Mouse (Mus musculus): ENCODE results near the gene Rusc2.
A peak's percentile ranks its signal among the peaks of the same experiment; 100 is the strongest.

Rusc2 gene

GRCm38 (mm10) chr4:43386932-43387331 is 5.2 kb downstream of the Rusc2 start:
- no peak for DNase-seq

DNA sequence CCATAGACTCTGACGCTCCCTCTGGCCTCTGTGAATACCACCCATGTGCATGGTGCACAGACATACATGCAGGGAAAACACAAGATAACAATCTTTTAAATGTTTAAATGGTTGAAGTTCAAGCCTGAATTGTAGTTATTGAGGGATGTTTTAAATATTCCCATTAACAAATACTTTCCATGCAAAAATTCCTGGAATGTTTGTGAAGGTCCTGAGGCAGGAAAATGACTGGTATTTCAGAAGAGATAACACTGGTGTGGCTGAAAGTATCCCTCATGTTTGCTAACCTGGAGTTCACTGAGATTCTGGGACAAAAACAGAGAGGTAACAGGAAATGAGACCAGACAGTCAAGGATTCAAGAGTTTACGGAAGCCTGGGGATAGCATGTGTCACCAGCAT is 7.6 kb downstream of the Rusc2 start:
- DNase-seq, result no peak

DNA sequence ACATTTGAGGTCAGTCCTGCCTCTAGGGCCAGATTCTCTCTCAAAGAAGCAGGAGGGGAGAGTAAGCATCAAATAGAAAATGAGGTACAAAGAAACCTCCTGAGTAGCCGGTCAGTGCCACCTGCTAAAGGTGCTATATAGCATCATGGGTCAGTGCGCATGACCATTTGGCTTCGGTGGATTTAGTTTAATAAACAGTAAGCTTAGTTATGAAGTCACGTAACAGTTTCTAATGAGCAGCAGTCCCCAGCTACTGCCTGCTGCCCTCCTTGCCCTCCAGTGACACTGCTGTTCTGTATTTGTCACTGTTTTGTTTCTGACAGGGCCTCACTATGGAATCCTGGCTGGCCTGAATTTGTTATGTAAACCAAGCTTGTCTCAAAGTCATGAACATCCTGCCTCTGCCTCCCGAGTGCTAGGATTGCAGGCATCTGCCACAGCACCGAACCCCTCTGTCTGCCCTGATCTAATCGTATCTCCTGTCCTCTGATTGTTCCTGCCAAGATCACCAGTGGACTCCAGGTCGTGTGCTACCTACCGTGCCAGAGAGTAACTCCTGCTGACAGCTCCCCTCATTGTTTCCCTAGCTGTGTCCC is 8.2 kb downstream of the Rusc2 start:
- DNase-seq, result no peak

DNA sequence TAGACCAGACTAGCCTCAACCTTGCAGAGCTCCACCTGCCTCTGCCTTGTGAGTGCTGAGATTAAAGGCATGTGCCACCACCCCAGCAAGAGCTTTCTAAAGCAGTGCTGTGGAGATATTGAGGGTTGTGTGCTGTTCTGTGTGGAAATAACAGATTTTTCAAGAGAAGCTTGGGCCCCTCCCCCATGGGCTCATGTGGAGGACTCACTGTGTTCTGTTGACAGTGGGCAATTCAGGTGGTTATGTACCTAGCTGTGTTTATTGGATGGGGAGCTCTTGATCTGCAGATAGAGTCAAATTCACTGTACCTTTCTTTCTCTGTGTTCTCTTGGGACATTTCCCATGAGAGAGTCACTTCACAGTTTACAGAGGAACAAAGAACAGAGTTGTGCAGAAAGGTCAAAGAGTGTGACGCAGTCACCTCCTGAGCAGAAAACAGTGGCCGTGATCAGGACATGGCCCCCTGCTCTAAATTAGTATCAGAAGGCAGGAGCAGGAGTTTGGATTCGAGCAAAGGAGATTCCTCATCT is 9.8 kb downstream of the Rusc2 start:
- no peak for DNase-seq

DNA sequence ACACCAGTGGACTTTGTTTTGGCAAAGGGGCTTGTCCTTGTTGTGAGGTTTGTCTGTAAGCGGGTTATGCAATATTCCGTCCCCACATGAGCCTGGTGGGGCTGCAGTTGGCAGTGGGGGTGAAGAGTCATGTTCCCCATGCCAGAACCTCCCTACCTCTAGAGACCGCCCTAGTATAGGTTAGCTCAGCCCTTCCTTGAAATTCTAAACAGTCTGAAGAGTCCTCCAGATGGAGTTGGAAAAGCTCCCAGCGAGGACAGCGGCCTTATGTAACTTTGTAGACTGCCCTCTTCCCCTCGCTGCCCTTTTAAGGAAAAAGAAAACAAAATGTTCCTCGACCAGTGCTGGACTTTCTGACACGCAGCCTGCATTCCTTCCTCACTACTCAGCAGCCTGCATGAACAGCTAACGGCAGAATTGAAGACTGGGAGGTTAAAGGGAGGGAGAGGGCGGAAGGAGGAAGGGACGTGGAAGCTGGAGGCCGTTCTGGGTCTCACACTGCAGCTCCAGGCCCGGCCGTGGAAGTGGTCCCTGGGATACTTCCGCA is 12.6 kb downstream of the Rusc2 start:
- DNase-seq, result no peak

GRCm38 (mm10) chr4:43395147-43395546 is 13.4 kb downstream of the Rusc2 start:
- no peak for DNase-seq

GRCm38 (mm10) chr4:43395836-43396235 is 14.1 kb downstream of the Rusc2 start:
- DNase-seq, result no peak

DNA sequence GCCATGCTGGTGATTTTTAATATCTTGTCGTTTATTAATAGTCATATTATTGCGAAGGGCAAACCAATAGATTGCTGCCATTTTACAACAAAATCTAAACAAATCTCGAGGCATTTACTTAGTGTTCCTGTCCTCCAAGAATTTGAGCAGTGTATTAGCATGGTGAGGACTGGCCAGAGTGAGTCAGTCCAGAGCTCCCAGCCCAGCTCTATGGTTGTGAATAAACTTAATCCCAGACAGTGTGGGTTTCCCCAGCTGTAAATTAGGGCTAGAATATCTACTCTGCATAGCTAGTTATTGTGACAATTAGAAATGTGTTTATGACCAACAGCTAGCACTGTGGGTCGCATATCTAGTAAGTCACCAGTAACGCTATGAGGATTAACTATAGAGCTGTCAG is 14.6 kb downstream of the Rusc2 start:
- DNase-seq, result no peak

GRCm38 (mm10) chr4:43398014-43398413 is 16.2 kb downstream of the Rusc2 start:
- DNase-seq, result no peak

DNA sequence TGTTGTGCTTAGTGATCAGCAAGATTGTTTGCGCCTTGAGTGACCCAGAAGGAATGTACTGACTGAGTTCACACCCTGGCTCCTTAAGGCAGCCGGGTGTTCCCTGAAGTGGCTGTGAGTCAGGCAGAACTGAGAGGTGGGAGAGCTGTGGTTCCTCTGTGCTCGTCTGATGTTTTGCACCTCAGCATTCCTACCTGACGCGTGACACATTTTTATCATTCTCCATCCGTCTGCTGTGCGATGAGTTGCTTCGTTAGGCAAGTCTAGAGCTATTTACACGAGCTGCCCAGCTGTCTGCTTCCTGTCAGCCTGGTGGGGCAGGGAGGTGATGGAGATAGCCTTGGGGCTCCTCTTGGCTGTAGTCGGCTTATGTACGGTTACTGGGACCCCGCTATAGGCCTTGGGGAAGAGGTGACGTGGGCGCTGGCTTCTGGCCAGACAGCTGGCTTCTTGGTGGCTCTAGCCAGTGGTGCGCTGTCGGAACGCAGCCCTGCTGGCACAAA is 17.1 kb downstream of the Rusc2 start:
- DNase-seq, result peak; percentile 63 to 72

- DNase-seq, result no peak
Observed at GRCm38 (mm10) chr4:43399391-43400131, 17.8 kb downstream of the Rusc2 start.

- DNase-seq, result no peak
Observed at GRCm38 (mm10) chr4:43400976-43401375, 19.2 kb downstream of the Rusc2 start.

DNA sequence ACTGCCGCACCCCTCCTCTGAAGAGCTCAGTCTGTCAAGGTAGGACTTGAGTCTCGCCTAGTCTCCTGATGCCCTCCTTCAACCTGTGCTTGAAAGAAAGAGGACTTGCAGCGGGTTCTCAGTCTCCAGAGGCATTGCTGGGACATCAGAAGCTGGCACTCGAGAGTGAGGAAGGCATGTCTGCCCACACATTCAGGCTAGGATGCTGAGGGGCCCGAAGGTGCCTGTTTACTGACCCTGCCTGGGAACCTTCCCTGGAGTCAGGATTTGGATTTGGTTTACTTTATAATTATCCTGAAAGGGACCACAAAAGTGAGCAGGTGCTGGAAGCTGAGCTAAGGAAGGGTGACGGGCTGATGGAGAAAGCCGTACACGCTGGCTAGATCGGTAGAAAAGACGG is 19.7 kb downstream of the Rusc2 start:
- DNase-seq, result no peak

DNA sequence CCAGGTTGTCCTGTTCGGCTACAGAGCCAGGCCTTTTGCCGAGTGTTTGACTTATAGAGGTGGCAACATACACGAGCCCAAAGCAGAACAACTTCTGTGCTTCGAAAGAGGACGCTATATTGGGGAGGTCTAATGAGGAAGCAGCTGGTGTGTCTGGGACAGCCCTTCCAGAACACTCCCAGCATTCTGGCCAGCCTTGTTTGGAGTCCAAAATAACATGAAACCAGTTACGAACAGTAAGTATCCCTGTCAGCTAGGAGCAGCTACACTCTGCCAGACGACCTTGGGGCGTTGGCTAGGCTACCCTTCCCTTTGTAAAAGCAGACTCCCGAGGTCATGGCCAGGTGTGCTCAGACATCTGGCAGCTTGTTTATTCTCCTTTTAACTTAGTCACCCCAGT is 20.4 kb downstream of the Rusc2 start:
- no peak for DNase-seq

- no peak for DNase-seq
Observed at GRCm38 (mm10) chr4:43404697-43405096, 22.9 kb downstream of the Rusc2 start.

DNA sequence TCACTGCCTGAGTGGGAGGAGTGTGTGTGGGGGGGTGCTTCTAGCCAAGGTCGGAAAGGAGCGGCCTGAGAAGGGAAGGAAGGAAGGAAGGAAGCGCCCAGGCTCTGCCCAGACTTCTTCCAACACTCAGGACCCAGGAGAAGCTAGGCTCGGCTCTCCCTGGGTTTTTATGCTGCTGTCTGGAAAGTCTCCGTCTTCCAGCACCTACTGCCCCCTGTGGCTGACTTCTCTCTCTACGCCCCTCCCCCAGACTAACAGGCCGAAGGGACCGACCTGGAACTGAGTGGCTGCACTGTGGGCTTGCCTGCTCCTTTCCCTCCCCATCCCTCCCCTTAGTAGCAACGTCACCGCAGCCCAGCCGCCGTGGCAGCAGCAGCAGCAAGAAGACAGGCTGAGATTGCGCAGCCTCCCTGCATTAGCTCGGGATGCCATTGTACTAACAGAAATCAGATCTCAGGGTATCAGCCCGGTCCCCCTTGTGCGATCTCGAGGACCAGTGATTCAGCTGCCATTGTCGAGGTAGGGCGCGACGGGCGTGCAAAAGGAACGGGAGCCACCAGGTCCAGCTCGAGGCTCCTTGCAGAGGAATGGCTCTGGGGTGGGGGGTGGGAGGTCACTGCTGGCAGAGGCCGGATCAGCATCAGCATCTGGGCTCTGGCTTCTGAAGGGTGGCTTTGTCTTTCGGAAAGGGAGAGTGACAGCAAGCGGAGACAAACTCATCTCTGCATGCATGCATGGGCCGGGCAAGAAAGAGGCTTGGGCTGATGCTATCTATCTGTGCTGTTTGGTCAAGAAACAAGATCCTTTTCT is 24.6 kb downstream of the Rusc2 start:
- peak; percentile 86 to 88 for DNase-seq

- no peak for DNase-seq
Observed at GRCm38 (mm10) chr4:43407071-43407920, 25.5 kb downstream of the Rusc2 start.

DNA sequence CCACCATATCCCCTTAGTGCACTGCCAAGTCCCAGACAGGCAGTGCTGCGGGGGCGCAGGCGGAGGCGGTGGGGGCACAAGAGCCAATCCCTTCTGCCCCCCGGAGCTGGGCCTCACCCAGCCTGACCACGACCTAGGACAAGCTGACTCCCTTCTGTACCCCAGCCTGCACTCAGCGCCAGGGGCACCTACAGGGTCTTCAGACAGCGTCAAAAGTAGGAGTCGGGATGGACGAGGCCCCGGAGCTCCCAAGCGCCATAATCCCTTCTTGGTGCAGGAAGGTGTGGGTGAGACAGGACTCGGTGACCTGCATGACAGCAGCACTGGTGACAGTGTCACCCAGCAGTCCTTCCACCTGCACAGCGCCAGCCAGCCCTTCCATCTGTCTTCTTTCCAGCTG is 33.0 kb downstream of the Rusc2 start:
- no peak for DNase-seq

DNA sequence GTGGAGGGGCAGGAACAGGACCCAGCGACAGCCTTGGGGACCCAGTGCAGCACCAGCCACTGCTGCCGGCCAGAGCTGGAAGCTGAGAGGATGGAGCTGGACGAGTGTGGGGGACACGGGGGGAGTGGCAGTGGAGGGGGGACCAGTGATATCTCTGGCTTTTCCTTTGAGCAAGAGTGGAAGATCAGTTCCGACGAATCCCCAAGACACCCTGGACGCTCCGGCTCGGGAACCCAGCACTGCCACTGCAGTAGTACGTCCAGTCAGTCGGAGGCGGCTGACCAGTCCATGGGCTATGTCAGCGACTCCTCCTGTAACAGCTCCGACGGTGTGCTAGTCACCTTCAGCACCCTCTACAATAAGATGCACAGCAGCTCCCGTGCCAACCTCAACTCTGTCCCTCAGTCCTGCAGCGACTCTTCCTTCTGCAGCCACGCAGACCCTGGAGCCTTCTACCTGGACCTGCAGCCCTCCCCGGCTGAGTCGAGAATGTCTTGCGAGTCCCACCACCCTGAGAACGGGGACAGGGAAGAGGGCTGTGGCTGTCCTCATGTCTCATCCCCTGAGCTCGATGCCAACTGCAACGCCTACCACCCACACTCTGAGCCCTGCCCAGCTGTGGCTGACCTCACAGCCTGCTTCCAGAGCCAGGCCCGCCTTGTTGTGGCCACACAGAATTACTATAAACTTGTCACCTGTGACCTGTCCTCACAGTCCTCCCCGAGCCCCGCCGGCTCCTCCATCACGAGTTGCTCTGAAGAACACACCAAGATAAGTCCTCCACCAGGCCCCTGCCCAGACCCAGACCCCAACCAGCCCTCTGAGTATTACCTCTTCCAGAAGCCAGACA is 33.7 kb downstream of the Rusc2 start:
- no peak for DNase-seq

- DNase-seq, result no peak
Observed at GRCm38 (mm10) chr4:43416071-43416490, 34.3 kb downstream of the Rusc2 start.
